Mouse (Mus musculus): Measurements from ENCODE around the gene Ppp3cb. TPM values are rescaled to one million over a fixed set of nuclear protein-coding genes. Genes with fewer than 3 reads are reported as not detected.

The Ppp3cb gene
- polyA plus RNA-seq, 1 experiment = 36.0 TPM

- H3K4me2 ChIP-seq (ENCODE audit: low read depth) = no peak overlapping the region
- no peaks in the 10 kb centered on the region for H3K27me3 ChIP-seq (ENCODE audit: control insufficient read depth, insufficient read depth, insufficient read length)
- peaks cover 10% of the 10 kb centered on the region for H3K36me3 ChIP-seq (ENCODE audit: control insufficient read depth, insufficient read depth)
- no peak overlapping the region for H3ac ChIP-seq (ENCODE audit: control insufficient read depth, insufficient read length)
- H3K4me3 ChIP-seq = no peak overlapping the region
- no peaks in the 10 kb centered on the region for H3K79me2 ChIP-seq (ENCODE audit: control insufficient read depth, insufficient read depth)
- TF ChIP-seq POLR2A (IDR thresholded peaks at IDR 0.05; ENCODE audit: insufficient read length, low read depth) (no peak), POLR2AphosphoS2 (IDR thresholded peaks at IDR 0.05; ENCODE audit: insufficient read length, low read depth) (no peak), CEBPB (IDR thresholded peaks at IDR 0.05; ENCODE audit: insufficient read depth, poor library complexity, severe bottlenecking) (no peak), MYOG (IDR thresholded peaks at IDR 0.05; ENCODE audit: control insufficient read depth in 1 of 3, insufficient read depth in 1 of 3, insufficient read length in 2 of 3, low read depth in 2 of 3) (no peak), MAX (IDR thresholded peaks at IDR 0.05; ENCODE audit: low read depth) (no peak), MYOD1 (IDR thresholded peaks at IDR 0.05; ENCODE audit: control insufficient read depth in 1 of 3, insufficient read length in 2 of 3, low read depth in 2 of 3) (no peak), TCF3 (IDR thresholded peaks at IDR 0.05; ENCODE audit: insufficient read length, low read depth) (no peak), USF1 (IDR thresholded peaks at IDR 0.05; ENCODE audit: low read depth) (no peak), E2F4 (IDR thresholded peaks at IDR 0.05; ENCODE audit: insufficient read depth) (no peak), SRF (IDR thresholded peaks at IDR 0.05; ENCODE audit: control insufficient read depth, insufficient read length, low read depth) (no peak), REST (IDR thresholded peaks at IDR 0.05; ENCODE audit: insufficient read depth, insufficient read length) (no peak), TCF12 (IDR thresholded peaks at IDR 0.05; ENCODE audit: insufficient read depth, poor library complexity, severe bottlenecking) (no peak)
Measured at GRCm38 (mm10) chr14:20565256-20566021, 19.1 kb upstream of the Ppp3cb start.

- TF ChIP-seq POLR2A (IDR thresholded peaks at IDR 0.05; ENCODE audit: insufficient read length, low read depth) (no peak), MYOD1 (IDR thresholded peaks at IDR 0.05; ENCODE audit: control insufficient read depth in 1 of 3, insufficient read length in 2 of 3, low read depth in 2 of 3) (no peak), SRF (IDR thresholded peaks at IDR 0.05; ENCODE audit: control insufficient read depth, insufficient read length, low read depth) (no peak), POLR2AphosphoS2 (IDR thresholded peaks at IDR 0.05; ENCODE audit: insufficient read length, low read depth) (no peak), TCF12 (IDR thresholded peaks at IDR 0.05; ENCODE audit: insufficient read depth, poor library complexity, severe bottlenecking) (no peak), MYOG (IDR thresholded peaks at IDR 0.05; ENCODE audit: control insufficient read depth in 1 of 3, insufficient read depth in 1 of 3, insufficient read length in 2 of 3, low read depth in 2 of 3) (no peak), E2F4 (IDR thresholded peaks at IDR 0.05; ENCODE audit: insufficient read depth) (no peak), USF1 (IDR thresholded peaks at IDR 0.05; ENCODE audit: low read depth) (no peak), TCF3 (IDR thresholded peaks at IDR 0.05; ENCODE audit: insufficient read length, low read depth) (no peak), MAX (IDR thresholded peaks at IDR 0.05; ENCODE audit: low read depth) (no peak), REST (IDR thresholded peaks at IDR 0.05; ENCODE audit: insufficient read depth, insufficient read length) (no peak), CEBPB (IDR thresholded peaks at IDR 0.05; ENCODE audit: insufficient read depth, poor library complexity, severe bottlenecking) (no peak)
- H3K4me3 ChIP-seq = no peak overlapping the region
- no peaks in the 10 kb centered on the region for H3K27me3 ChIP-seq (ENCODE audit: control insufficient read depth, insufficient read depth, insufficient read length)
- no peak overlapping the region for H3K4me2 ChIP-seq (ENCODE audit: low read depth)
- no peaks in the 10 kb centered on the region for H3K79me2 ChIP-seq (ENCODE audit: control insufficient read depth, insufficient read depth)
- H3ac ChIP-seq (ENCODE audit: control insufficient read depth, insufficient read length) = no peak overlapping the region
- H3K36me3 ChIP-seq (ENCODE audit: control insufficient read depth, insufficient read depth) = peaks cover 13% of the 10 kb centered on the region
Measured at GRCm38 (mm10) chr14:20564692-20565091, 18.3 kb upstream of the Ppp3cb start.

- no peak for TF ChIP-seq POLR2AphosphoS2 (IDR thresholded peaks at IDR 0.05; ENCODE audit: insufficient read length, low read depth)
- no peak for TF ChIP-seq E2F4 (IDR thresholded peaks at IDR 0.05; ENCODE audit: insufficient read depth)
- TF ChIP-seq REST (IDR thresholded peaks at IDR 0.05; ENCODE audit: insufficient read depth, insufficient read length) = no peak
- no peak for TF ChIP-seq POLR2A (IDR thresholded peaks at IDR 0.05; ENCODE audit: insufficient read length, low read depth)
- no peak for TF ChIP-seq USF1 (IDR thresholded peaks at IDR 0.05; ENCODE audit: low read depth)
- no peak for TF ChIP-seq TCF3 (IDR thresholded peaks at IDR 0.05; ENCODE audit: insufficient read length, low read depth)
- TF ChIP-seq MAX (IDR thresholded peaks at IDR 0.05; ENCODE audit: low read depth) = no peak
- TF ChIP-seq TCF12 (IDR thresholded peaks at IDR 0.05; ENCODE audit: insufficient read depth, poor library complexity, severe bottlenecking) = no peak
- no peak for TF ChIP-seq MYOG (IDR thresholded peaks at IDR 0.05; ENCODE audit: control insufficient read depth in 1 of 3, insufficient read depth in 1 of 3, insufficient read length in 2 of 3, low read depth in 2 of 3)
- TF ChIP-seq SRF (IDR thresholded peaks at IDR 0.05; ENCODE audit: control insufficient read depth, insufficient read length, low read depth) = no peak
- no peak for TF ChIP-seq MYOD1 (IDR thresholded peaks at IDR 0.05; ENCODE audit: control insufficient read depth in 1 of 3, insufficient read length in 2 of 3, low read depth in 2 of 3)
- TF ChIP-seq CEBPB (IDR thresholded peaks at IDR 0.05; ENCODE audit: insufficient read depth, poor library complexity, severe bottlenecking) = no peak
- Histone ChIP-seq H3K27me3 (ENCODE audit: control insufficient read depth, insufficient read depth, insufficient read length) (no peaks in the 10 kb centered on the region), H3K4me3 (no peak overlapping the region), H3K36me3 (ENCODE audit: control insufficient read depth, insufficient read depth) (peaks cover 17% of the 10 kb centered on the region), H3K79me2 (ENCODE audit: control insufficient read depth, insufficient read depth) (no peaks in the 10 kb centered on the region), H3ac (ENCODE audit: control insufficient read depth, insufficient read length) (no peak overlapping the region), H3K4me2 (ENCODE audit: low read depth) (no peak overlapping the region)
Measured at GRCm38 (mm10) chr14:20561897-20562296, 15.5 kb upstream of the Ppp3cb start.

- H3K4me3 ChIP-seq = no peak overlapping the region
- TF ChIP-seq TCF12 (IDR thresholded peaks at IDR 0.05; ENCODE audit: insufficient read depth, poor library complexity, severe bottlenecking) (no peak), TCF3 (IDR thresholded peaks at IDR 0.05; ENCODE audit: insufficient read length, low read depth) (no peak), POLR2A (IDR thresholded peaks at IDR 0.05; ENCODE audit: insufficient read length, low read depth) (no peak), REST (IDR thresholded peaks at IDR 0.05; ENCODE audit: insufficient read depth, insufficient read length) (no peak), MYOG (IDR thresholded peaks at IDR 0.05; ENCODE audit: control insufficient read depth in 1 of 3, insufficient read depth in 1 of 3, insufficient read length in 2 of 3, low read depth in 2 of 3) (no peak), POLR2AphosphoS2 (IDR thresholded peaks at IDR 0.05; ENCODE audit: insufficient read length, low read depth) (no peak), USF1 (IDR thresholded peaks at IDR 0.05; ENCODE audit: low read depth) (no peak), E2F4 (IDR thresholded peaks at IDR 0.05; ENCODE audit: insufficient read depth) (no peak), CEBPB (IDR thresholded peaks at IDR 0.05; ENCODE audit: insufficient read depth, poor library complexity, severe bottlenecking) (no peak), SRF (IDR thresholded peaks at IDR 0.05; ENCODE audit: control insufficient read depth, insufficient read length, low read depth) (no peak), MAX (IDR thresholded peaks at IDR 0.05; ENCODE audit: low read depth) (no peak), MYOD1 (IDR thresholded peaks at IDR 0.05; ENCODE audit: control insufficient read depth in 1 of 3, insufficient read length in 2 of 3, low read depth in 2 of 3) (no peak)
- no peak overlapping the region for H3ac ChIP-seq (ENCODE audit: control insufficient read depth, insufficient read length)
- no peaks in the 10 kb centered on the region for H3K27me3 ChIP-seq (ENCODE audit: control insufficient read depth, insufficient read depth, insufficient read length)
- H3K79me2 ChIP-seq (ENCODE audit: control insufficient read depth, insufficient read depth) = peaks cover 5% of the 10 kb centered on the region
- peaks cover 30% of the 10 kb centered on the region for H3K36me3 ChIP-seq (ENCODE audit: control insufficient read depth, insufficient read depth)
- no peak overlapping the region for H3K4me2 ChIP-seq (ENCODE audit: low read depth)
Measured at GRCm38 (mm10) chr14:20550136-20550535, 3.8 kb upstream of the Ppp3cb start.

Data from myocyte (in vitro differentiated cells).